Mouse (Mus musculus) forebrain, embryonic 16.5 days (tissue): ENCODE data around the gene D930007J09Rik. TPM values are rescaled to one million over a fixed set of nuclear protein-coding genes. Genes with fewer than 3 reads are reported as not detected.

ENCODE experiments used
- ATAC-seq: fragments of 200-750 bp; cut with Nextera tagmentation; 2 replicates; pipeline ENCODE4 v1.8.0; 2017; ENCODE audit warnings: mild to moderate bottlenecking, moderate library complexity
- H3K27ac ChIP-seq: fragments of 300-500 bp; sonication (generic); 2 replicates; pipeline ENCODE4 v1.5.1; 2014; ENCODE audit warnings: low read length, control low read depth
- H3K27me3 ChIP-seq: fragments of 300-500 bp; sonication (generic); replicated peaks from 2 replicates; pipeline ENCODE4 v1.6.1; 2014; ENCODE audit warnings: low read length; ENCODE audit not compliant: control insufficient read depth, insufficient read depth
- H3K36me3 ChIP-seq: fragments of 300-500 bp; sonication (generic); 2 replicates; pipeline ENCODE4 v1.6.1; 2014; ENCODE audit not compliant: control insufficient read depth, insufficient read depth
- H3K4me1 ChIP-seq: fragments of 300-500 bp; sonication (generic); replicated peaks from 2 replicates; pipeline ENCODE4 v1.6.1; 2014; ENCODE audit warnings: low read length; ENCODE audit not compliant: control insufficient read depth, insufficient read depth
- H3K4me2 ChIP-seq: fragments of 300-500 bp; sonication (generic); 2 replicates; pipeline ENCODE4 v1.6.1; 2014; ENCODE audit warnings: mild to moderate bottlenecking, low read length, control low read depth
- H3K4me3 ChIP-seq: fragments of 300-500 bp; sonication (generic); replicated peaks from 2 replicates; pipeline ENCODE4 v1.5.1; 2014; ENCODE audit warnings: mild to moderate bottlenecking, low read length, control low read depth
- H3K9ac ChIP-seq: fragments of 300-500 bp; sonication (generic); replicated peaks from 2 replicates; pipeline ENCODE4 v1.6.1; 2014; ENCODE audit warnings: low read depth, low read length, control low read depth
- H3K9me3 ChIP-seq: fragments of 300-500 bp; sonication (generic); 2 replicates; pipeline ENCODE4 v1.6.1; 2016; ENCODE audit warnings: low read length; ENCODE audit not compliant: control insufficient read depth
- WGBS: fragments of 180-500 bp; shearing (Covaris S2); extraction: QIAGEN DNeasy Blood & Tissue Kit; methylation state at CpG from one replicate; pipeline ENCODE4 v1.1.7; 2014; 5-methylcytosine and 5-hydroxymethylcytosine counted together
- polyA plus RNA-seq: library from polyadenylated mRNA; unstranded; fragments of >200 nt; fragmentation: Nextera tagmentation; extraction: Ambion mirVana; gene quantifications from 2 replicates; pipeline ENCODE4 v1.2.1, GENCODE M21; 2015

Gene D930007J09Rik
- polyA plus RNA-seq, 1 experiment from 2014 or later: not detected

- H3K36me3 ChIP-seq: peaks cover 15% of the 10 kb centered on the region
- no peak overlapping the region for H3K4me2 ChIP-seq
- H3K4me1 ChIP-seq: no peaks in the 10 kb centered on the region
- H3K27me3 ChIP-seq: no peaks in the 10 kb centered on the region
- WGBS: 92% methylated on average over 6 of the region's 6 CpGs
- H3K4me3 ChIP-seq: no peak overlapping the region
- H3K9me3 ChIP-seq: no peaks in the 10 kb centered on the region
- no peak for ATAC-seq
- H3K9ac ChIP-seq: no peak overlapping the region
- H3K27ac ChIP-seq: no peak overlapping the region
Observed at GRCm38 (mm10) chr13:32823126-32823525, 20.5 kb upstream of the D930007J09Rik start.

GRCm38 (mm10) chr13:32821671-32822070 lies 19.0 kb upstream of the D930007J09Rik start:
- no peaks in the 10 kb centered on the region for H3K4me1 ChIP-seq
- no peaks in the 10 kb centered on the region for H3K27me3 ChIP-seq
- no peak for ATAC-seq
- H3K36me3 ChIP-seq: peaks cover 17% of the 10 kb centered on the region
- over 99% methylated on average over 4 of the region's 4 CpGs for WGBS
- no peak overlapping the region for H3K4me3 ChIP-seq
- H3K4me2 ChIP-seq: no peak overlapping the region
- H3K9me3 ChIP-seq: no peaks in the 10 kb centered on the region
- H3K27ac ChIP-seq: no peak overlapping the region
- H3K9ac ChIP-seq: no peak overlapping the region

- Histone ChIP-seq H3K4me3 (no peak overlapping the region), H3K4me1 (no peaks in the 10 kb centered on the region), H3K27ac (no peak overlapping the region), H3K36me3 (peaks cover 24% of the 10 kb centered on the region), H3K9ac (no peak overlapping the region), H3K9me3 (no peaks in the 10 kb centered on the region), H3K4me2 (no peak overlapping the region), H3K27me3 (no peaks in the 10 kb centered on the region)
- WGBS: 98% methylated on average over 5 of the region's 5 CpGs
- ATAC-seq: no peak
Observed at GRCm38 (mm10) chr13:32819926-32820325, 17.3 kb upstream of the D930007J09Rik start.

- Histone ChIP-seq H3K27ac (no peak overlapping the region), H3K4me3 (no peak overlapping the region), H3K36me3 (peaks cover 28% of the 10 kb centered on the region), H3K9ac (no peak overlapping the region), H3K4me2 (no peak overlapping the region), H3K27me3 (no peaks in the 10 kb centered on the region), H3K4me1 (no peaks in the 10 kb centered on the region), H3K9me3 (no peaks in the 10 kb centered on the region)
- WGBS: 98% methylated on average over 3 of the region's 3 CpGs
- no peak for ATAC-seq
Observed at GRCm38 (mm10) chr13:32819241-32819640, 16.6 kb upstream of the D930007J09Rik start.

GRCm38 (mm10) chr13:32807624-32808023 lies 5.0 kb upstream of the D930007J09Rik start:
- H3K27me3 ChIP-seq: no peaks in the 10 kb centered on the region
- H3K9ac ChIP-seq: no peak overlapping the region
- H3K9me3 ChIP-seq: no peaks in the 10 kb centered on the region
- H3K4me1 ChIP-seq: peaks cover 20% of the 10 kb centered on the region
- H3K4me3 ChIP-seq: no peak overlapping the region
- H3K4me2 ChIP-seq: no peak overlapping the region
- no peak for ATAC-seq
- H3K27ac ChIP-seq: no peak overlapping the region
- WGBS: 62% methylated on average over 3 of the region's 3 CpGs
- H3K36me3 ChIP-seq: peaks cover 25% of the 10 kb centered on the region

GRCm38 (mm10) chr13:32806820-32807219 lies 4.2 kb upstream of the D930007J09Rik start:
- H3K9ac ChIP-seq: no peak overlapping the region
- H3K4me2 ChIP-seq: no peak overlapping the region
- H3K4me1 ChIP-seq: peaks cover 20% of the 10 kb centered on the region
- no peak overlapping the region for H3K4me3 ChIP-seq
- no peak overlapping the region for H3K27ac ChIP-seq
- no peaks in the 10 kb centered on the region for H3K9me3 ChIP-seq
- peaks cover 25% of the 10 kb centered on the region for H3K36me3 ChIP-seq
- no peaks in the 10 kb centered on the region for H3K27me3 ChIP-seq
- no peak for ATAC-seq
- 81% methylated on average over 7 of the region's 7 CpGs for WGBS

- H3K9ac ChIP-seq: peak overlapping the region; percentile 90
- no peak for ATAC-seq
- no peaks in the 10 kb centered on the region for H3K9me3 ChIP-seq
- WGBS: 66% methylated on average over 4 of the region's 4 CpGs
- H3K27ac ChIP-seq: no peak overlapping the region
- H3K36me3 ChIP-seq: peaks cover 18% of the 10 kb centered on the region; the same call in 1 of the 2 replicates
- H3K27me3 ChIP-seq: no peaks in the 10 kb centered on the region
- peak overlapping the region; percentile 80 for H3K4me2 ChIP-seq
- peaks cover 24% of the 10 kb centered on the region for H3K4me1 ChIP-seq
- H3K4me3 ChIP-seq: peak overlapping the region; percentile 96
Observed at GRCm38 (mm10) chr13:32803701-32804345, 1.2 kb upstream of the D930007J09Rik start.

- under 1% methylated on average over 51 of the region's 51 CpGs for WGBS
- Histone ChIP-seq H3K4me3 (peak within 1 kb of the TSS; percentile 96), H3K9ac (peak within 1 kb of the TSS; percentile 90), H3K36me3 (0 out of 2 replicates have a peak, but pooled peaks cover 7% of the 10 kb centered on the region), H3K4me1 (peaks cover 24% of the 10 kb centered on the region), H3K9me3 (no peaks in the 10 kb centered on the region), H3K27me3 (no peaks in the 10 kb centered on the region), H3K4me2 (peak within 1 kb of the TSS; percentile 80), H3K27ac (peak within 1 kb of the TSS; percentile 86)
- peak; percentile 97 for ATAC-seq
Observed at GRCm38 (mm10) chr13:32801693-32802221, 892 bp downstream of the D930007J09Rik start, which contains the start of gene Wrnip1. Wrnip1 (plus strand) TSS chr13:32802038.

- H3K9ac ChIP-seq: no peak overlapping the region
- peak overlapping the region; percentile 55 for H3K4me2 ChIP-seq
- no peak for ATAC-seq
- H3K4me1 ChIP-seq: peaks cover 24% of the 10 kb centered on the region
- H3K4me3 ChIP-seq: peak overlapping the region; percentile 96
- no peaks in the 10 kb centered on the region for H3K9me3 ChIP-seq
- no peaks in the 10 kb centered on the region for H3K36me3 ChIP-seq
- no peaks in the 10 kb centered on the region for H3K27me3 ChIP-seq
- H3K27ac ChIP-seq: no peak overlapping the region
Observed at GRCm38 (mm10) chr13:32800859-32801258, 1.8 kb downstream of the D930007J09Rik start.
